Mouse (Mus musculus): ENCODE results near the gene Tert.

DNA sequence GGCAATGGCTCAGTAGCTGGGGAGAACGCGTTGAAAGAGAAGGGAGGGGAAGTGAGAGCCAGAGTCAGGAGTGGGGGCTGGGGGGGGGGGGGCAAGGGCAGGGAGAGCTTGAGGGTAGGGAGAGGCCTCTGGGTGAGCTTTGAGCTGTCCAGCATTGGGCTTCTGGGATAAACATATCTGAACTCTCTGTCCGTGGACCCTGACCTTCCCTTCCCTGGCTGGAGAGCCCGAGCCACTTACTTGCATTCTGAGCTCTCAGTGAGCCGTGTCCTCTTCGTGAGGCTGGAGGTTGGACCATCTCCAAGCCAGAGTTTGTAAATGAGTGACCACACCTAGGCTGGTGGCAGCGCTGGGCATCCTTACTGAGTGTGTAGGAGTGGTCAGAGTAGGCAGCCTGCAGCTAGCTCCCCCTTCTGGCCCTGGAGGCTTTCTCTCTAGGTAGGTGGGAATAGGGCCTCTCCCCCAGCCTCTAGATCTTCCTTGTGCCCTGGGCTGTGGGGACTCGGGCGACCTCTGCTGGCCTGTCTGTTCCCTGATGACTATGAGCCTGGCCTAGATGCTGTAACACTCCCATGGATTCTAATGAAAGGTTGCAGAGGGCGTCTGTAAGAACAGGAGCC, 65.6 kb downstream of the Tert start:
- no peak for TF ChIP-seq POLR2A (IDR thresholded peaks at IDR 0.05; ENCODE audit: extremely low read depth, insufficient read depth, low read length)
- peak; percentile 59 for TF ChIP-seq CTCF (IDR thresholded peaks at IDR 0.05; ENCODE audit: extremely low read depth, insufficient read depth, low read length)
